Mouse (Mus musculus): ENCODE measurements around the gene Slc2a8. TPM values are rescaled to one million over a fixed set of nuclear protein-coding genes. Genes with fewer than 3 reads are reported as not detected.
A peak's percentile ranks its signal among the peaks of the same experiment; 100 is the strongest.

Slc2a8 gene
- polyA plus RNA-seq, 1 experiment from 2014 or later: 23.2 TPM

DNA sequence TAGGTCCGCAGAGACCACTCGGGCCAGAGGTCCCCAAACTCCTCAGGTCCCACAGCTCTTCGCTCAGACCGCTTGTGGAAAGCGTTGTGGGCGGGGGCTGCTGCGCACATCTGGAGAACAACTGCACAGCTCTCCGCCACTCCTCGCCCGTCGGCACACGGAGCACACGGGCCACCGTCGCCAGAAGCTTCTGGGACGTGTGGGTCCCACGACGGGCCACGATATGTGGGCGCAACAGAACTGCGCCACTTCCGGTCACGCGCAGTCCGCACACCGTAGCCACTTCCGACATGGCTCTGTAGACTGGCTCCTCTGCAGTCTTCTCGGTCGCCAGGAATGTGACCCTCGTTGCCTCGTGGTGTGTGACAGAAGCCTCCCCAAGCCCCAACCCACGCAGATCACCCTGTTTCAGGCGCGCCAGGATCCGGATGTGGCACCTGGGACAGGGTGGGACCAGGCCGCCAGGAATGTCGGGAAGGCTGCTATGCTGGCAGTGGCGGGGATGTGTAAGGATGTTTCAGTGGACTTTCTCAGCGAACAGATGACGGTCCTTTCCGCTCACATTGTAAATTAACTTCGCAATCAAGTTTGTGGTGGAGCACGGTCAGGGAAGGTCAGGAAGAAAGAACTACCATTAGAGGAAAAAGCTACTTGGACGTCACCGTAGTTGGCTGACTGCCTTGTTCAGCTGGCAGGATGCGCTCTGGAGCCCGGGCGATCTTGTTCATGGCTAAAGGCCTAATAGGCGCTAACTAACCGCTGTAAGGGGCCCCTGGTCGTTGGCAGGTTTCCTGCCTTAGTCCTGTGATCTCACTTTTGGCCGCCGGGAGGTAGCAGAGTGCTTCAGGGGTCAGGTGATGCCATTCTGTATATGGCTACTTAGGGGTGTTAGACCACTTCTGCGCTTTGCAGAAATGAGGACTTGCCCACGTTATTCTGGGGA, 14.9 kb downstream of the Slc2a8 start:
- Histone ChIP-seq H3K4me2 (ENCODE audit: low read length) (peak overlapping the region; percentile 87), H3K9ac (ENCODE audit: low read depth, low read length) (peak overlapping the region; percentile 86), H3K9me3 (ENCODE audit: control insufficient read depth, low read length) (no peaks in the 10 kb centered on the region), H3K27me3 (replicated peaks; ENCODE audit: control insufficient read depth, insufficient read depth, low read length) (no peaks in the 10 kb centered on the region), H3K27ac (ENCODE audit: low read depth, low read length) (peak overlapping the region; percentile 96), H3K36me3 (ENCODE audit: control insufficient read depth, insufficient read depth, low read length) (peaks cover 7% of the 10 kb centered on the region; the same call in 1 of the 2 replicates), H3K4me1 (ENCODE audit: control insufficient read depth, insufficient read depth, low read depth, low read length) (peaks cover 27% of the 10 kb centered on the region), H3K4me3 (ENCODE audit: low read length) (peak overlapping the region; percentile 71)
- WGBS: under 1% methylated on average over 55 of the region's 55 CpGs
- ATAC-seq: peak; percentile 93

- Histone ChIP-seq H3K9ac (ENCODE audit: low read depth, low read length) (peak overlapping the region; percentile 86), H3K4me2 (ENCODE audit: low read length) (peak overlapping the region; percentile 87), H3K4me1 (ENCODE audit: control insufficient read depth, insufficient read depth, low read depth, low read length) (peaks cover 26% of the 10 kb centered on the region), H3K36me3 (ENCODE audit: control insufficient read depth, insufficient read depth, low read length) (peaks cover 7% of the 10 kb centered on the region; the same call in 1 of the 2 replicates), H3K27ac (ENCODE audit: low read depth, low read length) (peak overlapping the region; percentile 96), H3K27me3 (replicated peaks; ENCODE audit: control insufficient read depth, insufficient read depth, low read length) (no peaks in the 10 kb centered on the region), H3K9me3 (ENCODE audit: control insufficient read depth, low read length) (no peaks in the 10 kb centered on the region), H3K4me3 (ENCODE audit: low read length) (peak overlapping the region; percentile 71)
- no peak; the same call in 1 of the 2 replicates for ATAC-seq
- WGBS: 9% methylated on average over 13 of the region's 13 CpGs
Measured at GRCm38 (mm10) chr2:32966184-32966688, 15.6 kb downstream of the Slc2a8 start.

DNA sequence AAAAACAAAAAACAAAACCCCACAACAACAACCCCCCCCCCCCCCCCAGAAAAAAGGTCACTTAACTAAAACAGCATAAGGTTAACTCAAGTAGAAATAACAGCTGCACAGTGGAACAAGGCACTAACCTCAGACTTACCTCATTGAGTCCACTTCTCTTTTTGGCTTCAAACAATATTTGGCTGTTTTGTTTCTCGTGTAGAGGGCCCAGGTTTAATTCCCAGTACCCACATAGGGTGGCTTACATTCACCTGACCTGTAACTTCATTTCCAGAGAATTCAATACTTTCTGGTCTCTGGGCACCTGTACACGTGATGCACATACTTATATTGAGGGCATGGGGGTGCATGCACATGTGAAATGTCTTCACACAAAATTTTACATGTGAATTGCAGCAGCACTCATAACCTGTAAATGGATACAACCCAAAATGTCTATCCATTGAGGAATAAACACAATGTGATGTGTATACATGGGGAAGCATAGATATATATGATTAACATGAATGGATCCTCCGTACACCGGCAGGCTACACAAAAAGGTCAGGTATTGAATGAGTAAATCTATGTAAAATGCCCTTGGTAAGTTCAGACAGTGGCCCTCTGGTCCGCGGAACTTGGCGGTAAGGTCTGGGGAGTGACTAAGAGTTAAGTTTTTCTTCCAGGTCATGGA, 16.2 kb downstream of the Slc2a8 start:
- no peak overlapping the region for H3K4me3 ChIP-seq (ENCODE audit: low read length)
- H3K36me3 ChIP-seq (ENCODE audit: control insufficient read depth, insufficient read depth, low read length): peaks cover 7% of the 10 kb centered on the region; the same call in 1 of the 2 replicates
- ATAC-seq: no peak
- no peaks in the 10 kb centered on the region for H3K27me3 ChIP-seq (replicated peaks; ENCODE audit: control insufficient read depth, insufficient read depth, low read length)
- H3K4me1 ChIP-seq (ENCODE audit: control insufficient read depth, insufficient read depth, low read depth, low read length): peaks cover 30% of the 10 kb centered on the region
- H3K4me2 ChIP-seq (ENCODE audit: low read length): no peak overlapping the region; the same call in 1 of the 2 replicates
- WGBS: 20% methylated on average over 7 of the region's 7 CpGs
- no peaks in the 10 kb centered on the region for H3K9me3 ChIP-seq (ENCODE audit: control insufficient read depth, low read length)
- H3K27ac ChIP-seq (ENCODE audit: low read depth, low read length): no peak overlapping the region
- no peak overlapping the region for H3K9ac ChIP-seq (ENCODE audit: low read depth, low read length)

DNA sequence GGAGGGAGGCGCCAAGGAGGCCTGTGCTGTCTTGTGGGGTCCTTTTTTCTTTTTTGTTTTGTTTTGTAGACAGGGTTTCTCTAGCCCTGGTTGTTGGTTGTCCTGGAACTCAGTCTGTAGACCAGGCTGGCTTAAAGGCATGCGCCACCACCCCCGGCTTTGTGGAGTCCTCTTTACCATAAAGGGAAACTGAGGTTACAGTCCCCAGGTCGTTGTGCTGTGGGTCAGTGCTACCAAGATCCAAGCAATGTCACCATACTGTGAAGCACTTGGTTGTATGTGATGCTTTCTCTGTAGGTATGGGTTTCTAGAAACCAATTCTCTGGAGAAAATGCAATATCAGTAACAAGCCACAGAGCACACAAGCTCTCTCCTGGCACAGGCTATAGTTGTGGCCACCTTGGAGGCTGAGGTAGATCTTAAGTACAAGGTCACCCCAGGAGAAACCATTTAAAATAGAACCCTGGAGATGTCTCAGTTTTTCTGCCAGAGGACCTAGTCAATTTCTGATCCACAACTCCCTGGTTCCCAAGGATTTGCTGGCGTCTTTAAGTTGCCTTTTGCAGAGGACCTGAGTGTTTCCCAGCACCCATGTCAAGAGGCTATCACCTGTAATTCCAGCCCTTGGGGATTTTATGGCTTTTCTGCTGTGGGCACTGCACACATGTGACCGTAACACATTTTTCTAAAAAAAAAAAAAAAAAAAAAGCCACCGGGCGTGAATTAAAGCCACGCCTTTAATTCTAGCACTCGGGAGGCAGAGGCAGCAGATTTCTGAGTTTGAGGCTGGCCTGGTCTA, 17.0 kb downstream of the Slc2a8 start:
- H3K36me3 ChIP-seq (ENCODE audit: control insufficient read depth, insufficient read depth, low read length): peaks cover 7% of the 10 kb centered on the region; the same call in 1 of the 2 replicates
- no peak overlapping the region for H3K9ac ChIP-seq (ENCODE audit: low read depth, low read length)
- no peaks in the 10 kb centered on the region for H3K27me3 ChIP-seq (replicated peaks; ENCODE audit: control insufficient read depth, insufficient read depth, low read length)
- H3K4me2 ChIP-seq (ENCODE audit: low read length): no peak overlapping the region
- H3K4me1 ChIP-seq (ENCODE audit: control insufficient read depth, insufficient read depth, low read depth, low read length): peaks cover 34% of the 10 kb centered on the region
- H3K27ac ChIP-seq (ENCODE audit: low read depth, low read length): no peak overlapping the region
- H3K4me3 ChIP-seq (ENCODE audit: low read length): no peak overlapping the region
- WGBS: 30% methylated on average over 10 of the region's 10 CpGs
- ATAC-seq: no peak
- H3K9me3 ChIP-seq (ENCODE audit: control insufficient read depth, low read length): no peaks in the 10 kb centered on the region

DNA sequence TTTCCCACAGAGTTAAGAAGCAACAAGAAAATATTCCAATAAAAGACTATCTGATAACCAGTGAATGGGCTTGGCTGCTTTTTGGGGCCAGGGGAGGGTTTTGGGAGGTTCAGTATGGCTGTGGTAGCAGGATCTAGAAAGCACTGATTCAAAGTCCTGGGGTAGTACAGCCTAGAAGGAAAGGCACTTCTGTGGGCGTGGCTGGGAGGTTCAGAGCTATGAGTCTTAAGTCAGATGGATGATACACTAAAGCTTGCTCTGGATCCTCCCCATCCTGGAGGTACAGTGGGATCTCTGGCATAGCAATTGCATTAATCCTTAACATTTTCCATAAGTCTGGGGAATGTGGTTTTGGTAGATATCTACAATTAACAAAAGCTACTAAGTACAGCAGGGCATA, 17.9 kb downstream of the Slc2a8 start:
- no peak for ATAC-seq
- no peak overlapping the region for H3K9ac ChIP-seq (ENCODE audit: low read depth, low read length)
- WGBS: 77% methylated on average over 1 of the region's 1 CpGs

DNA sequence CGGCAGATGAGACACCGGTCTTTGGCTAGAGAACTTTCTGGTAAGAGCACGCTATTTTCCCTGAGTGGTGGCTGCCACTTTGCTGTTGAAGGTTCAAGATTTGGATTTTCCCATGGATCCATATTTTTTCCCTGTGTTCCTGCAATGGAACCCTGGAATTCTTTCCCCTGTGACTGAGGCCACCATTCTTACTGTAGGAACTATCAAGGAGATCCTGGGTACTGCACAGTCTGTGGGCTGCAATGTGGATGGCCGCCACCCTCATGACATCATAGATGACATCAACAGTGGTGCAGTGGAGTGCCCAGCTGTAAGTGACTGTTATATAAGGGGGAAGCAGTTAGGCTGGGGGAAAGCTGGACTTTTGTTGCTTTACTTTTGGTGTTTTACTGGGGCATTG, 18.3 kb downstream of the Slc2a8 start:
- H3K4me3 ChIP-seq (ENCODE audit: low read length): no peak overlapping the region
- H3K36me3 ChIP-seq (ENCODE audit: control insufficient read depth, insufficient read depth, low read length): peaks cover 7% of the 10 kb centered on the region; the same call in 1 of the 2 replicates
- H3K4me2 ChIP-seq (ENCODE audit: low read length): 0 out of 2 replicates have a peak overlapping the region, but pooled peaks have one; percentile 3
- H3K27me3 ChIP-seq (replicated peaks; ENCODE audit: control insufficient read depth, insufficient read depth, low read length): no peaks in the 10 kb centered on the region
- 0 out of 2 replicates have a peak overlapping the region, but pooled peaks have one; percentile 3 for H3K9ac ChIP-seq (ENCODE audit: low read depth, low read length)
- 69% methylated on average over 4 of the region's 4 CpGs for WGBS
- no peak overlapping the region for H3K27ac ChIP-seq (ENCODE audit: low read depth, low read length)
- H3K9me3 ChIP-seq (ENCODE audit: control insufficient read depth, low read length): no peaks in the 10 kb centered on the region
- H3K4me1 ChIP-seq (ENCODE audit: control insufficient read depth, insufficient read depth, low read depth, low read length): peaks cover 34% of the 10 kb centered on the region
- ATAC-seq: no peak

More for the DNA sequence above, 17.9 kb downstream of the Slc2a8 start:
- Histone ChIP-seq H3K4me1 (ENCODE audit: control insufficient read depth, insufficient read depth, low read depth, low read length) (peaks cover 34% of the 10 kb centered on the region), H3K36me3 (ENCODE audit: control insufficient read depth, insufficient read depth, low read length) (peaks cover 7% of the 10 kb centered on the region; the same call in 1 of the 2 replicates), H3K9me3 (ENCODE audit: control insufficient read depth, low read length) (no peaks in the 10 kb centered on the region), H3K4me3 (ENCODE audit: low read length) (no peak overlapping the region), H3K27me3 (replicated peaks; ENCODE audit: control insufficient read depth, insufficient read depth, low read length) (no peaks in the 10 kb centered on the region), H3K27ac (ENCODE audit: low read depth, low read length) (no peak overlapping the region), H3K4me2 (ENCODE audit: low read length) (no peak overlapping the region)

DNA sequence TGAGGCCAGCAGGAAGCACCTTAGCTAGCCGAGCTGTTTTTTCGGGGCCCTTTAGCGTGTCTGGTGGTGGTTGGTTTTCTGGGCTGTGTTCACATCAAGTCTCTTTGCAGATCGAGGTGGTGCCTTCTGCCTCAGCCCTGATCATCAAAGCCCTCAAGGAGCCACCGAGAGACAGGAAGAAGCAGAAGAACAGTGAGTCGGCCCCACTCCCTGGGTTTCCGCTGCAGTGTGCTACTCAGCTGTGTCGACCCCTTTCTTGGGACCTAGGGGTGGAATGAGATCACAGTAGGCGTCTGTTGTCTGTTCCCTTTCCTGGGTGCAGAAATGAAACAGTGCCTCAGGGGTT, 19.0 kb downstream of the Slc2a8 start:
- Histone ChIP-seq H3K27ac (ENCODE audit: low read depth, low read length) (no peak overlapping the region), H3K27me3 (replicated peaks; ENCODE audit: control insufficient read depth, insufficient read depth, low read length) (no peaks in the 10 kb centered on the region), H3K4me2 (ENCODE audit: low read length) (peak overlapping the region; percentile 78), H3K9ac (ENCODE audit: low read depth, low read length) (peak overlapping the region; percentile 88), H3K4me3 (ENCODE audit: low read length) (peak overlapping the region; percentile 76), H3K9me3 (ENCODE audit: control insufficient read depth, low read length) (no peaks in the 10 kb centered on the region), H3K4me1 (ENCODE audit: control insufficient read depth, insufficient read depth, low read depth, low read length) (peaks cover 27% of the 10 kb centered on the region), H3K36me3 (ENCODE audit: control insufficient read depth, insufficient read depth, low read length) (peaks cover 7% of the 10 kb centered on the region; the same call in 1 of the 2 replicates)
- ATAC-seq: no peak
- WGBS: 8% methylated on average over 9 of the region's 9 CpGs

GRCm38 (mm10) chr2:32962062-32962874, 19.6 kb downstream of the Slc2a8 start:
- Histone ChIP-seq H3K4me1 (ENCODE audit: control insufficient read depth, insufficient read depth, low read depth, low read length) (peaks cover 21% of the 10 kb centered on the region), H3K27me3 (replicated peaks; ENCODE audit: control insufficient read depth, insufficient read depth, low read length) (no peaks in the 10 kb centered on the region), H3K4me2 (ENCODE audit: low read length) (peak overlapping the region; percentile 78), H3K9me3 (ENCODE audit: control insufficient read depth, low read length) (no peaks in the 10 kb centered on the region), H3K36me3 (ENCODE audit: control insufficient read depth, insufficient read depth, low read length) (peaks cover 7% of the 10 kb centered on the region; the same call in 1 of the 2 replicates), H3K9ac (ENCODE audit: low read depth, low read length) (peak overlapping the region; percentile 88), H3K4me3 (ENCODE audit: low read length) (peak overlapping the region; percentile 76), H3K27ac (ENCODE audit: low read depth, low read length) (peak overlapping the region; percentile 75)
- ATAC-seq: no peak
- under 1% methylated on average over 33 of the region's 33 CpGs for WGBS
